Mouse (Mus musculus): ENCODE measurements around the gene Dmrt1. TPM values are rescaled to one million over a fixed set of nuclear protein-coding genes. Genes with fewer than 3 reads are reported as not detected.

Dmrt1 gene
- polyA plus RNA-seq, 1 experiment, result not detected

DNA sequence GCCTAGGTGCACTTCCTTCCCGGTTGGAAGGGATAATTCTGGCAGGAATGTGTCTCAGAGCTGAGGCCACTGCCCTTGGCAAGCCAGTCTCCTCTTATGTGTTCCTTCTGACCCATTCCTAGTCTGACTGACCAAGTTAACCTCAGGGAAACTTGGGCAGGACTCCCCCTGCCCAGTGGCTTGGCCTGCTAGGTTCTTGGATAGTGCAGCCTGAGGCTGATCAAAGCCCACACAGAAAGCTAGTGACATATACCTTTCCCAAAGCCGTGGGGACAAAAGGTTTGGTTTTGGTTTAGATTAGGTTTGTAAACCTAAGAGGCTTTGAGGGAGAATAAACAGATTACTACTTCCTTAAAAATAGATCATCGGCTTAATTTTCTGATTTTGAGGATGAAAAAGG lies 141.7 kb downstream of the Dmrt1 start:
- 54% methylated on average over 3 of the region's 3 CpGs for WGBS
- no peaks in the 10 kb centered on the region for H3K36me3 ChIP-seq (ENCODE audit: control insufficient read depth, insufficient read depth, low read length)
- no peaks in the 10 kb centered on the region for H3K4me1 ChIP-seq (ENCODE audit: control insufficient read depth, insufficient read depth, insufficient read length, low read length)
- no peak overlapping the region for H3K27ac ChIP-seq (ENCODE audit: insufficient read depth, low read depth, low read length)
- no peaks in the 10 kb centered on the region for H3K27me3 ChIP-seq (ENCODE audit: control insufficient read depth, insufficient read depth, low read length)
- TF ChIP-seq CTCF (IDR thresholded peaks at IDR 0.05; ENCODE audit: extremely low read depth, insufficient read length, insufficient replicate concordance, low read depth, low read length) (no peak), POLR2A (IDR thresholded peaks at IDR 0.05; ENCODE audit: low read depth, low read length) (no peak)
- H3K4me3 ChIP-seq (ENCODE audit: low read depth, low read length), result no peak overlapping the region

DNA sequence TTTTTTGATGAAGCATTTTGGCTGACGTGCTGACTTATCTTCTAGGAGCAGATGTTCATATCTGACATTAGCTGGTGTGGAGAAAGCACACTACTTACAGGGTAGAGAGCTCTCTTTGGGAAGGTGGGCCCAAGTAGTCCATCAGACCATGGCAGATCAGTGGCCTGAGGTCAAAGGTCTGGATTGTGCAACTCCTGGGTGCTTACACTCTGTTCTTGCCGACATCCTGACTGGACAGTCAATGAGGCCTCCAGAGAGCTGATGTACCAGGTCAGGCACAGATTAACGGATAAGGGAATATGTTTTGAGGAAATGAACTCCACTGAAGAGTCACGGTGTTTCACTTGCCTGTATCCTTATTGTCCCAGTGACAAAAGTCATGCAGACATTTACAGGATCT lies 143.3 kb downstream of the Dmrt1 start:
- Histone ChIP-seq H3K27me3 (ENCODE audit: control insufficient read depth, insufficient read depth, low read length) (no peaks in the 10 kb centered on the region), H3K27ac (ENCODE audit: insufficient read depth, low read depth, low read length) (no peak overlapping the region), H3K4me1 (ENCODE audit: control insufficient read depth, insufficient read depth, insufficient read length, low read length) (no peaks in the 10 kb centered on the region), H3K4me3 (ENCODE audit: low read depth, low read length) (no peak overlapping the region), H3K36me3 (ENCODE audit: control insufficient read depth, insufficient read depth, low read length) (no peaks in the 10 kb centered on the region)
- WGBS, result 49% methylated on average over 4 of the region's 4 CpGs
- TF ChIP-seq CTCF (IDR thresholded peaks at IDR 0.05; ENCODE audit: extremely low read depth, insufficient read length, insufficient replicate concordance, low read depth, low read length) (no peak), POLR2A (IDR thresholded peaks at IDR 0.05; ENCODE audit: low read depth, low read length) (no peak)

DNA sequence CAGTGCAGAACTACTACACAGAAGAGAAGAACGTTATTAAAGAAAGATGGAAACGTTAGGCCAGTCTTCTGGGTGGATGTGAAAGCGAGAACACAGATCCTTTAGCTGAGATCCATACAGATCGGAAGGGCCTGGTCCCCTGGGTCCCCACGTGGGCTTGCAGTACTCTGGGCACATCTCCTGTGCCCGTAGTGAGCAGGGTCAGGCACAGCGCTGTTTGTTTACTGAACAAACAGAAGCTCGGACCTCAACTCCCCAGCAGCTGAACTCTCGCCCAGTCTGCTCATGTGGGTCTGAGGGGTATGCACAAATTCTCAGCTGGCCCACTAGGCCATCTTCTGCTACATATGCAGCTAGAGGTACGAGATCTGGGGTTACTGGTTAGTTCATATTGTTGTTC lies 145.1 kb downstream of the Dmrt1 start:
- WGBS, result 46% methylated on average over 10 of the region's 10 CpGs
- H3K27ac ChIP-seq (ENCODE audit: insufficient read depth, low read depth, low read length), result no peak overlapping the region
- H3K4me1 ChIP-seq (ENCODE audit: control insufficient read depth, insufficient read depth, insufficient read length, low read length), result no peaks in the 10 kb centered on the region
- H3K4me3 ChIP-seq (ENCODE audit: low read depth, low read length), result no peak overlapping the region
- TF ChIP-seq CTCF (IDR thresholded peaks at IDR 0.05; ENCODE audit: extremely low read depth, insufficient read length, insufficient replicate concordance, low read depth, low read length) (no peak), POLR2A (IDR thresholded peaks at IDR 0.05; ENCODE audit: low read depth, low read length) (no peak)
- H3K27me3 ChIP-seq (ENCODE audit: control insufficient read depth, insufficient read depth, low read length), result no peaks in the 10 kb centered on the region
- H3K36me3 ChIP-seq (ENCODE audit: control insufficient read depth, insufficient read depth, low read length), result no peaks in the 10 kb centered on the region

DNA sequence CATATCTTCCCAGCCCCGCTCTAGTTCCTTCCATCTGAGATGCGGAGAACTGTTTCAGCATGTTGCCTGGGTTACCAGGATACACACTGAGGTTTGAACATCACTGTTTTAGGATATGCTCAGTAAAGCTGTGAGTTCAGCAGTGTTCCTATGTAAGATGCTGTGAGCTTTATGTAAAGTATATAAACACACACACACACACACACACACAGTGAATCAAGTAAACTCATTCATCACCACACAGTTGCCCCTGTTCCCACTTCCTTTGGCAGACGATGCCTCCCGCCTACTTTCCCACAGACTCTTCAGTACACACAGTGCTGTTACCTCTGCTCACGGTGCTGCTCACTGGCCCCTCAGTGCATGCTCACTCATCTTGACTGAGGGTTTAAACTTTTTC lies 147.1 kb downstream of the Dmrt1 start:
- no peaks in the 10 kb centered on the region for H3K27me3 ChIP-seq (ENCODE audit: control insufficient read depth, insufficient read depth, low read length)
- no peak overlapping the region for H3K4me3 ChIP-seq (ENCODE audit: low read depth, low read length)
- H3K4me1 ChIP-seq (ENCODE audit: control insufficient read depth, insufficient read depth, insufficient read length, low read length), result no peaks in the 10 kb centered on the region
- TF ChIP-seq CTCF (IDR thresholded peaks at IDR 0.05; ENCODE audit: extremely low read depth, insufficient read length, insufficient replicate concordance, low read depth, low read length), result no peak
- TF ChIP-seq POLR2A (IDR thresholded peaks at IDR 0.05; ENCODE audit: low read depth, low read length), result no peak
- H3K36me3 ChIP-seq (ENCODE audit: control insufficient read depth, insufficient read depth, low read length), result no peaks in the 10 kb centered on the region
- no peak overlapping the region for H3K27ac ChIP-seq (ENCODE audit: insufficient read depth, low read depth, low read length)
- WGBS, result 73% methylated on average over 5 of the region's 5 CpGs

Other genes starting within 250 kb of the Dmrt1 start
- 0.04 and 0.33 TPM in 2 replicates for gene Dmrt3, start 104.7 kb downstream of the Dmrt1 start, polyA plus RNA-seq (2012; rRNA removed)
- gene Dmrt2, start 166.8 kb downstream of the Dmrt1 start, polyA plus RNA-seq (2012; rRNA removed), result 0.22 and 0.25 TPM in 2 replicates